Mouse (Mus musculus): ENCODE measurements around the gene Klf13. TPM values are rescaled to one million over a fixed set of nuclear protein-coding genes. Genes with fewer than 3 reads are reported as not detected.

Klf13 gene
- polyA plus RNA-seq, 1 experiment from 2014 or later, result 32.0 TPM

DNA sequence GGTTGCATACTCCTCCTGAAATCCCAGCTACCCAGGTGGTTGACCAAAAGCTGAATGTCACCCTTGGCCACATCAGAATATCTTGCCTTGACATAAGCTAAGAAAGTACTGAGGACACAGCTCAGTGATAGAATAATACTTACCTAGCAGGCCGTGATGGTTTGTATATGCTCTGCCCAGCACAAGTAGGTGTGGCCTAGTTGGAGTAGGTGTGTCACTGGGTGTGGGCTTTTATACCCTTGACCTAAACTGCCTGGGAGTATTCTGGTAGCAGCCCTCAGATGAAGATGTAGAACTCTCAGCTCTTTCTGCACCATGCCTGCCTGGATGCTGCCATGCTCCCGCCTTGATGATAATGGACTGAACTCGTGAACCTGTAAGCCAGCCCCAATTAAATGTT is 6.3 kb downstream of the Klf13 start:
- H3K9ac ChIP-seq (ENCODE audit: low read length), result no peak overlapping the region
- no peak for DNase-seq (ENCODE audit: low spot score, missing footprints)
- H3K4me2 ChIP-seq, result no peak overlapping the region
- no peak overlapping the region for H3K4me3 ChIP-seq (ENCODE audit: low read depth, low read length)
- H3K27me3 ChIP-seq (ENCODE audit: control insufficient read depth, insufficient read depth, low read length), result no peaks in the 10 kb centered on the region
- ATAC-seq (ENCODE audit: low FRiP score), result no peak
- H3K27ac ChIP-seq (ENCODE audit: low read depth, low read length), result no peak overlapping the region
- H3K9me3 ChIP-seq (ENCODE audit: control insufficient read depth, low read length), result no peaks in the 10 kb centered on the region
- H3K36me3 ChIP-seq (ENCODE audit: control insufficient read depth, insufficient read depth, low read length), result no peaks in the 10 kb centered on the region
- 93% methylated on average over 3 of the region's 3 CpGs for WGBS
- peaks cover 17% of the 10 kb centered on the region for H3K4me1 ChIP-seq (ENCODE audit: control insufficient read depth, insufficient read depth, low read length)

DNA sequence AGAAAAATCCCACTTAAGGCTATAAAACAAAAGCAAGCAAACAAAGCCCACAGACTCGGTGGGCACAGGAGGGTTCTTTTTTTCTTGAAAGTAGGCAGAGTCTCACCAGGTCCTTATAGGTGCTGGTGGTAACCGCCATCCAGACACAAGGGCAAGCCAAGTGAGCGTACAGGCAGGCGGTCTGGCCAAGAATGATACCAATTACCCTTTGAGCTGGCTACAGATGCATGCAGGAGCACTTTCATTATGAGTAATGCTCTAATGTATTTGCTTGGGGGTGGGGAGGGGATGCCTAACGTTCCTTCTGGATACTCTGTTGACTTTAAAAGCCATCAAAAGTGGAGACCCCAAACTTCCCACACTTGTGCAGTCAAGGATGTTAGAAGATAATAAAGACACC is 7.9 kb downstream of the Klf13 start:
- Histone ChIP-seq H3K9me3 (ENCODE audit: control insufficient read depth, low read length) (no peaks in the 10 kb centered on the region), H3K4me1 (ENCODE audit: control insufficient read depth, insufficient read depth, low read length) (peaks cover 13% of the 10 kb centered on the region), H3K4me3 (ENCODE audit: low read depth, low read length) (no peak overlapping the region), H3K4me2 (no peak overlapping the region), H3K27me3 (ENCODE audit: control insufficient read depth, insufficient read depth, low read length) (no peaks in the 10 kb centered on the region), H3K27ac (ENCODE audit: low read depth, low read length) (no peak overlapping the region), H3K9ac (ENCODE audit: low read length) (no peak overlapping the region), H3K36me3 (ENCODE audit: control insufficient read depth, insufficient read depth, low read length) (no peaks in the 10 kb centered on the region)
- WGBS, result 87% methylated on average over 5 of the region's 5 CpGs
- ATAC-seq (ENCODE audit: low FRiP score) (no peak), DNase-seq (ENCODE audit: low spot score, missing footprints) (no peak)

DNA sequence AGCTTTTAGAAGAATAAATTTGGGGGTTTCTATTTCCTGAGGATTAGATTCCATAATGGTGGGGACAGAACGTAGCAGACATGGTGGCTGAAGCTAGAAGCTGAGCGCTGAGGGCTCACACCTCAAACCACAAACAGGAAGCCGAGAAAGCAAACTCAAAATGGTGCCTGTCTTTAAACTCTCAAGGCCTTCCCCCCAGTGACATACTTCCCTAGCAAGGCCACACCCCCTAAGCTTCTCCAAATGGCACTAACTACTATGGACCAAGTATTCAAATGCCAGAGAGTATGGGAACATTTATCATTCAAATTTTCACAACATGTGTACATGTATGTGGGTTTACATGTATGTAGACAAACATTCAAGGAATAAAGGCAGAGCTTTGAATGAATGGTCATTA is 8.6 kb downstream of the Klf13 start:
- ATAC-seq (ENCODE audit: low FRiP score) (no peak), DNase-seq (ENCODE audit: low spot score, missing footprints) (no peak)
- Histone ChIP-seq H3K27me3 (ENCODE audit: control insufficient read depth, insufficient read depth, low read length) (no peaks in the 10 kb centered on the region), H3K9me3 (ENCODE audit: control insufficient read depth, low read length) (no peaks in the 10 kb centered on the region), H3K4me2 (no peak overlapping the region), H3K4me3 (ENCODE audit: low read depth, low read length) (no peak overlapping the region), H3K9ac (ENCODE audit: low read length) (no peak overlapping the region), H3K4me1 (ENCODE audit: control insufficient read depth, insufficient read depth, low read length) (peaks cover 10% of the 10 kb centered on the region), H3K36me3 (ENCODE audit: control insufficient read depth, insufficient read depth, low read length) (no peaks in the 10 kb centered on the region), H3K27ac (ENCODE audit: low read depth, low read length) (no peak overlapping the region)
- WGBS, result 88% methylated on average over 3 of the region's 3 CpGs

DNA sequence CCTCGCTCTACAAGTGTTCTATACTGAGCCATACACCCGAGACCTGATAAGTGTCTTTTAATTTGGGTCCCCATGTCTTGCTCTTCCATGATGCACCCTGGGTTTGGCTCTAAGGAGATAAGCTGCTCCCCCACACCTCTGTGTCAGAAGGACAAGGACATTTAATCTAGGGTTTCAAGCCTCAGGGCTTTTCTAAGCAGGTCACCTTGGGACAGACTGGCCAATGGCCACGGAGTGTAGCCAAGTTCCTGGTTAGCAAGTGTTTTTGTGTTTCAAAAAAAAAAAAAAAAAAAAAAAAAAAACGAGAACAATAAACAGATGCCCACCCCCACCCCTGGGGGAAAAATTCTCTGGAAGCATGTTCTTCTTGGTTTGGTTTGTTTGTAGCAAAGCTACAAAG is 9.6 kb downstream of the Klf13 start:
- Histone ChIP-seq H3K27me3 (ENCODE audit: control insufficient read depth, insufficient read depth, low read length) (no peaks in the 10 kb centered on the region), H3K36me3 (ENCODE audit: control insufficient read depth, insufficient read depth, low read length) (no peaks in the 10 kb centered on the region), H3K4me3 (ENCODE audit: low read depth, low read length) (no peak overlapping the region), H3K27ac (ENCODE audit: low read depth, low read length) (no peak overlapping the region), H3K4me2 (no peak overlapping the region), H3K9me3 (ENCODE audit: control insufficient read depth, low read length) (no peaks in the 10 kb centered on the region), H3K9ac (ENCODE audit: low read length) (no peak overlapping the region), H3K4me1 (ENCODE audit: control insufficient read depth, insufficient read depth, low read length) (peaks cover 3% of the 10 kb centered on the region; the same call in 1 of the 2 replicates)
- no peak for DNase-seq (ENCODE audit: low spot score, missing footprints)
- WGBS, result 93% methylated on average over 4 of the region's 4 CpGs
- no peak for ATAC-seq (ENCODE audit: low FRiP score)

DNA sequence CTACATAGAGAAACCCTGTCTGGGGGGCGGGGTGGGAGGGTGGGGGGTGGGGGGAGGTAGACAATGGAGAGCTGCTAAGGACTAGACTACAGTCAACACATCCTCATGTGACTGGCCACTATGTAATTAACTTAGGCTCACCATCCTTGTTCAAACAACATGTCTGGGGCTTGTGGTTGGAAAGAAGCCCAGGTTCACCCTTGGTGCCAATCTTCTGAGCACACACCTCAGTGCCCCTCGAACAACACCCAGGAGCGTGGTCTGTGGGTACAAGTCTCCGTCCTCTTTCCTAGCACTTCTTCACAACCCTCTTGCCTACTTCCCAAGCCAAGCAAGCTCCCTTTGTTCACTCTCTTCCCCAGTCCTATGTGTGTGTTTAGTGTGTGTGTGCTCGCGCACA is 11.6 kb downstream of the Klf13 start:
- Histone ChIP-seq H3K9me3 (ENCODE audit: control insufficient read depth, low read length) (no peaks in the 10 kb centered on the region), H3K36me3 (ENCODE audit: control insufficient read depth, insufficient read depth, low read length) (no peaks in the 10 kb centered on the region), H3K27ac (ENCODE audit: low read depth, low read length) (no peak overlapping the region), H3K4me2 (no peak overlapping the region), H3K4me1 (ENCODE audit: control insufficient read depth, insufficient read depth, low read length) (peaks cover 6% of the 10 kb centered on the region; the same call in 1 of the 2 replicates), H3K4me3 (ENCODE audit: low read depth, low read length) (no peak overlapping the region), H3K27me3 (ENCODE audit: control insufficient read depth, insufficient read depth, low read length) (no peaks in the 10 kb centered on the region), H3K9ac (ENCODE audit: low read length) (no peak overlapping the region)
- 97% methylated on average over 6 of the region's 6 CpGs for WGBS
- ATAC-seq (ENCODE audit: low FRiP score), result no peak
- DNase-seq (ENCODE audit: low spot score, missing footprints), result no peak

DNA sequence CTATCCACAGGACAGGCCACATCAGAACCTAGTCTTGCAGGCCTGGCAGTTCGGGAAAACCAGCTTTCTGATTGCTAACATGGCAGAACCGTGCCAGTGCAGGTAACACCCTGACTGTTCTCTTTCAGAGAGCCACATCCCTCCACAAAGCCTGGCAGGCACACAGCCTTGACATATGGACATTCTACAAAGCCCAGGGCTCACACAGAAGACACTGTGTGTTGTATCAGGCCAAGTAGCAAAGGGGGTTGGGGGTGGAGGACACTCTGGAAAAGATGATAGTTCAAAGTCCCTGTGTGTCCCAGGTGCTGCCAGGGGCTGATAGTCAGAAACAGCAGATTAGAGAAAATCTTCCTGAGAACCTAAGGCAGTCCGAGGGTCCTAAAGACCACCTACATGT is 12.2 kb downstream of the Klf13 start:
- 84% methylated on average over 3 of the region's 3 CpGs for WGBS
- Histone ChIP-seq H3K4me2 (no peak overlapping the region), H3K9me3 (ENCODE audit: control insufficient read depth, low read length) (no peaks in the 10 kb centered on the region), H3K36me3 (ENCODE audit: control insufficient read depth, insufficient read depth, low read length) (no peaks in the 10 kb centered on the region), H3K27ac (ENCODE audit: low read depth, low read length) (no peak overlapping the region), H3K27me3 (ENCODE audit: control insufficient read depth, insufficient read depth, low read length) (no peaks in the 10 kb centered on the region), H3K4me3 (ENCODE audit: low read depth, low read length) (no peak overlapping the region), H3K9ac (ENCODE audit: low read length) (no peak overlapping the region), H3K4me1 (ENCODE audit: control insufficient read depth, insufficient read depth, low read length) (peaks cover 6% of the 10 kb centered on the region; the same call in 1 of the 2 replicates)
- ATAC-seq (ENCODE audit: low FRiP score) (no peak), DNase-seq (ENCODE audit: low spot score, missing footprints) (no peak)

DNA sequence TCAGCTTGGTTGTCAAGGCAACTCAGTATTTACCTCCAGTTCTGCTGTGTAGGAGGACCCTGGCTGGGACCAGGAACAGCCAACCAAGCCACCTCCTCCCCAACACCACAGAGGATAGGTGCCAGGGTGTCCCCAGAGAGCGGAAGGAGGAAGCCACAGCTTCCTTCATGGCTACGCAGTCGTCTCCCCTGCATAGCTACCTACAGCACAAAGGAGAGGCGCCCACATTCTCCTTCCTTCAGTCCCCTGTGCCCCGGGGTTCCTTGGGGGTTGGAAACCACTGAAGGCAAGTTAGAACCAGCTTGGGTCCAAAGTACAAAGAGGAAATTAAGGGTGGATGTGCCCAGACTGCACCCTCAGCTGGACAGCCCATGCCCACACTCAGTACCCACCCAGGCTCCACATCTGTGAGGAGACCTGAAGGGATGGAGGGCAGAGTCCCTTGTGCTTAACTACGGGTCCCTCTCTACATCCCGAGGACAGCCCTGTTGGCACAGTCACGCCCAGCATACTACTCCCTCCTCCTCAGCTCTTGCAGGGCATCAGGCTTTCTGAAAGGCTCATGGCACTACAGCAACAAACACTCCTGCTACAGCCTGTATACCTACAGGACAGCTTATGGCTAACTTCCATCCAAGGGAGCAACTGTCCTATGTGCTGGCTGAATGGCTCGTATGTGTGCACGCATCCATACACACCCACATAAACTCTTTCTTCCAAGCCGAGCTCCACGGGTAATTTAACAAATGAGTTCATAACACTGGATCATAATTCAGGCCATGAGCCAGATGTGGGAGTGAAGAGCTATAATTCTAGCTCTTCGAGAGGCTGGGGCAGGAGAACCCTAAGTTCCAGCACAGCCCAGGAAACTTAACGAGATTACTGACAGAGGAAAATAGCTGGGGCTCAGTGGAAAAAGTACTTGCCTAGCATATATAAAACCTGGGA is 13.0 kb downstream of the Klf13 start:
- Histone ChIP-seq H3K4me3 (ENCODE audit: low read depth, low read length) (no peak overlapping the region), H3K4me2 (no peak overlapping the region), H3K9me3 (ENCODE audit: control insufficient read depth, low read length) (no peaks in the 10 kb centered on the region), H3K4me1 (ENCODE audit: control insufficient read depth, insufficient read depth, low read length) (peaks cover 6% of the 10 kb centered on the region; the same call in 1 of the 2 replicates), H3K36me3 (ENCODE audit: control insufficient read depth, insufficient read depth, low read length) (no peaks in the 10 kb centered on the region), H3K27me3 (ENCODE audit: control insufficient read depth, insufficient read depth, low read length) (no peaks in the 10 kb centered on the region), H3K9ac (ENCODE audit: low read length) (no peak overlapping the region), H3K27ac (ENCODE audit: low read depth, low read length) (no peak overlapping the region)
- 80% methylated on average over 14 of the region's 14 CpGs for WGBS
- 0 out of 2 replicates have a peak, but pooled peaks have one; percentile 51 for ATAC-seq (ENCODE audit: low FRiP score)
- no peak for DNase-seq (ENCODE audit: low spot score, missing footprints)

DNA sequence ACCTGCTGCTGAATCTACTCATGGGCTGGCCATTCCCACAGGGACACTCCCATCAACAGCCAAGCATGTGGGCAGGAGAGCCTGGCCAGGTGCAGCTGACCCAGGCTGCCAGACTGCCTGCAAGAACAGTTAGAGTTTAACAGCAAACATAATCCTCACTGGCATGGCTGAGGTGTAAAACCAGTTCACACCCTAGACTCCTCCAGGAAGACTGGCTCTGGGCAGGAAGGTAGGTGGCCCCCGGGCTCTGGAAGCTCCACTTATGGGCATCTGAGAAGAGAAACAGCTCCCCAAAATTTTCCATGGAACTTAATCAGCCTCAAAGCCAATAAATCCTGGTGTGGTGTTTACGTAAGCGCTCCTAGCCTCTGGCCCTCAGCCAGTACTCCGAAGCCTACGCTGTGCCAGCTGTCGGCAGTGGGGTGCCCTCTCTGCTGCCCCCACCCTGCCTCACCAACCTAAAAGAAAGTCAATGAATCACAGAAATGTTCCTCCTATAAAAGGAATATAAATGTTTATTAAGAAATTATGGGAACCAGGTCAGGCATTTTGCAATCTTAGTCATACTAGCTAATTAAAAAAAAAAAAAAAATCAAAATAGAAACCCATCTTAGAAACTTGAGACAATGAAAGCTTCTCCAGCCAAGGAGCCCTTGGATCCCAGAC is 13.8 kb downstream of the Klf13 start:
- ATAC-seq (ENCODE audit: low FRiP score) (no peak), DNase-seq (ENCODE audit: low spot score, missing footprints) (no peak)
- peaks cover 6% of the 10 kb centered on the region; the same call in 1 of the 2 replicates for H3K4me1 ChIP-seq (ENCODE audit: control insufficient read depth, insufficient read depth, low read length)
- 87% methylated on average over 6 of the region's 6 CpGs for WGBS
- H3K9me3 ChIP-seq (ENCODE audit: control insufficient read depth, low read length), result no peaks in the 10 kb centered on the region
- H3K4me3 ChIP-seq (ENCODE audit: low read depth, low read length), result no peak overlapping the region
- H3K27ac ChIP-seq (ENCODE audit: low read depth, low read length), result no peak overlapping the region
- H3K36me3 ChIP-seq (ENCODE audit: control insufficient read depth, insufficient read depth, low read length), result no peaks in the 10 kb centered on the region
- no peak overlapping the region for H3K9ac ChIP-seq (ENCODE audit: low read length)
- no peak overlapping the region for H3K4me2 ChIP-seq
- no peaks in the 10 kb centered on the region for H3K27me3 ChIP-seq (ENCODE audit: control insufficient read depth, insufficient read depth, low read length)

DNA sequence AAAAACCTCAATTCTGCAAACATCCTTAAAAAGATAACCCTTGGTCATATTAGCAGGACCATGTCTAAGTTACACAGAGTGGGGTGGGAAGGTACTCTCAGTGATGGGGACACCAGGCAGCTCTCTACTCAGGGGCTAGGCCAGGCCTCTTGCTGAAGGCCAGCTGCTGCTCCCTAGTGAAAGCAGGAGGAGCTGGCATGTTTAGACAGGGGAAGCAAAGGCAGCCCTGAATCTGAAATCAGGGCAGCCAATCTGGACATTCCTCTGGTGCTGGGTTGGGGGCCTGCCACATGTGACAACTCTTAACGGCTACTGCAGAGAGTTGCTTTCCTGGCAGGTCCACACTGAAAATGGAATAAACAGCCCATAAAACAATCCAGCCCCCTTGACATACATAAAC is 14.6 kb downstream of the Klf13 start:
- no peak overlapping the region for H3K4me2 ChIP-seq
- no peak overlapping the region for H3K27ac ChIP-seq (ENCODE audit: low read depth, low read length)
- DNase-seq (ENCODE audit: low spot score, missing footprints), result no peak
- H3K27me3 ChIP-seq (ENCODE audit: control insufficient read depth, insufficient read depth, low read length), result no peaks in the 10 kb centered on the region
- H3K9ac ChIP-seq (ENCODE audit: low read length), result no peak overlapping the region
- 0 out of 2 replicates have a peak, but pooled peaks cover 2% of the 10 kb centered on the region for H3K36me3 ChIP-seq (ENCODE audit: control insufficient read depth, insufficient read depth, low read length)
- H3K4me3 ChIP-seq (ENCODE audit: low read depth, low read length), result no peak overlapping the region
- ATAC-seq (ENCODE audit: low FRiP score), result no peak
- H3K9me3 ChIP-seq (ENCODE audit: control insufficient read depth, low read length), result no peaks in the 10 kb centered on the region
- WGBS, result 74% methylated on average over 1 of the region's 1 CpGs
- H3K4me1 ChIP-seq (ENCODE audit: control insufficient read depth, insufficient read depth, low read length), result peaks cover 6% of the 10 kb centered on the region; the same call in 1 of the 2 replicates

All from midbrain, embryonic 11.5 days (tissue).